Mouse (Mus musculus) cerebellum, adult (tissue): ENCODE results near the gene Adam20.
"Not testable (repeated sequence)": the region's sequence is repeated elsewhere in the genome, so short reads cannot be mapped to it uniquely, and the experiment has no call there.

Experiments
- ATAC-seq: cut with Nextera tagmentation; 2 replicates; pipeline ENCODE4 v1.9.2; 2017; ENCODE audit warnings: mild to moderate bottlenecking, moderate library complexity, mixed read lengths; ENCODE audit not compliant: insufficient number of reproducible peaks, low FRiP score, low TSS enrichment

The Adam20 gene

DNA sequence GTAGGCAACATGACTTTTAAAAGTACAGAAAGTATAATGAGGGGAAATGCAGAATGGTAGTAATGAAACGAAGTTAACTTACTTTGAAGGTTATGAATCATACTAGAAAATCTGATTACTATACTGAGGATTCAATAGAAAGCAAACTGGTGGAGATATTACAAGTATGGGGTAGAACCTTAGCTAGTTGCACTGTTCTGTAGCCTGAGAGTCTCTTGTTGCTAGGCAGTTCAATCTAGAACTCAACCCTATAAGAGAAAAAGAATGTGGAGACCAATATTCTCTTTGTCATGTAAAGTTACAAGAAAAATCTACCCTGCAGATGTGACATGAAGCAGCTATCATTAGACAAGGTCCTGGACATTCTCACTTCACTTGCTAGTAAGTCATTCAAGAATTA, at the start of gene Adam20:
Adam20 (plus strand) TSS at position 301 of the 400 bp plus-strand sequence.
- not testable (repeated sequence) for ATAC-seq

GRCm38 (mm10) chr8:40751908-40752307, 41.2 kb upstream of the Adam20 start, which contains the start of gene Adam25:
Adam25 (plus strand) TSS chr8:40752208.
- not testable (repeated sequence) for ATAC-seq

GRCm38 (mm10) chr8:40783320-40783719, 9.8 kb upstream of the Adam20 start:
- ATAC-seq, result no peak

DNA sequence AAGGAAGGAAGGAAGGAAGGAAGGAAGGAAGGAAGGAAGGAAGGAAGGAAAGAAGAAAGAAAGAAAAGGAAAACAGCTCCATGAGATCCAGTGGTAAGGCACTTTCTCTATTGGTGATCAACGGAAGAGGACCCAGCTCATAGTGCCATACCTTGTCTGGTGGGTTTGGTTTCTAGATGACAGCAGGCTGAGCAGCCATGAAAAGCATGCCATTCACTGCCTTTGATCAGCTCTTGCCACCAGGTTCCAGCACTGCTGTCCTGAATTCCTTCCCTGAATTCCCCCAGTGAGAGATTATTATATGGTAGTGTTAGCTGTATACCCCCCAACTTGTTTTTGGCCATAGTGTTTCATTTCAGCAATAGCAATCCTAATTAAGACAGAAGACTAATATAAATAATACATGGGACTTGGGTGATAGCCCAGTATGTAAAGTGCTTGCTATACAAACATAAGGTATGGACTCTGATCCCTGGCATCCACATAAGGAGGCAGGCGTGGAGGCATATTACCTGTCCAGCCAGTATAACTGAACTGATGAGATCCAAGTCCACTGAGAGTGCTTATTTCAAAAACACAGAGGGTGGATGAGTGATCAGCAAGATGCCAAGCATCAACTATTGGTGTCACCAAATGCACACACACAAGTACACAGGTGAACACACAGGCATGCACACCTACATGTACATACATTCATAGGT, 10.5 kb downstream of the Adam20 start:
- no peak for ATAC-seq
